Mouse (Mus musculus) thymus, postnatal 14 days (tissue): ENCODE measurements around the gene R3hdm4.
A peak's percentile ranks its signal among the peaks of the same experiment; 100 is the strongest.

ENCODE experiments used
- DNase-seq: peaks from one replicate; pipeline ENCODE4 v3.0.0; 2021

R3hdm4 gene

GRCm38 (mm10) chr10:79924998-79925784, 4.2 kb upstream of the R3hdm4 start:
- peak; percentile 94 for DNase-seq

DNA sequence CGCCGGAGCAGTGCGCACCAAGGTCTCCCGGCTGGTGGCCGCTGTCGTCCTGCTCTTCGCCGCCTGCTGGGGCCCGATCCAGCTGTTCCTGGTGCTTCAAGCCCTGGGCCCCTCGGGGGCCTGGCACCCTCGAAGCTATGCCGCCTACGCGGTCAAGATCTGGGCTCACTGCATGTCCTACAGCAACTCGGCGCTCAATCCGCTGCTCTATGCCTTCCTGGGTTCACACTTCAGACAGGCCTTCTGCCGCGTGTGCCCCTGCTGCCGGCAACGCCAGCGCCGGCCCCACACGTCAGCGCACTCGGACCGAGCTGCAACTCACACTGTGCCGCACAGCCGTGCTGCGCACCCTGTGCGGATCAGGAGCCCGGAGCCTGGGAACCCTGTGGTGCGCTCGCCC, 564 bp upstream of the R3hdm4 start:
- no peak for DNase-seq

DNA sequence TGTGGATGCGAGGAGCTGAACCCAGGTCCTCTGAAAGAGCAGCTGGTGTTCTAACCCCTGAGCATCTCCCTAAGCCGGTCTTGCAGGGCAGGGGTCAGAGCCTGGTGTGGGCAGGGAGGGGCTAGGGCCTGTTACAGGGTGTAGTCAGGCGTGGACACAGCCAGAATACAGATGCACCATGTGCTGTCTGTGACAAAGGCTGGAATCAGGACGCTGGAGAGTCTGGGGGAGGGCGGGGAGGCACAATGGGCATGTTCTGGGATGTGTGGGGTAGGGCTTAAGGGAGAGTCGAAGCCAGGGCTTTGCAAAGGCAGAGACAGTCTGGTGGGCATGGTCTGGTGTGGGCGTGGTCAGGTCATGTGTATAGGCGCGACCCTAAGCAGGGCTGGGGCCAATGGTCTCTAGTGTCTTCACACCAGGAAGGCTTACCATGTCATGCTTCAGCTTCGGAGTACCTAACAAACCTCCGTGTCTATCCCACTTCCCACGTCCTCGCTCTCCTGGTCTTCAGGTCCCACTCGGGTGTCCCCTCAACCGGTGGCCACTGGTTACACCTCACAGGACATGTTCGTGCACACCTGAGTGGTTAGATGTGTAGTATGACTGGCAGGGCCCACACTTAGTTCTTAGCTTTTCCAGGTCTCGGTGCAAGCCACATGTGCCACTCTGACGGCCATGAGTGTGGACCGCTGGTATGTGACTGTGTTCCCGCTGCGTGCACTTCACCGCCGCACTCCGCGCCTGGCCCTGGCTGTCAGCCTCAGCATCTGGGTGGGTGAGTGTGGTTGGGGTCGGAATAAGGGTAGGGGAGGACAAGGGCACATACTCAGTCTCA, 735 bp downstream of the R3hdm4 start:
- DNase-seq, result no peak

- peak; percentile 40 for DNase-seq
Observed at GRCm38 (mm10) chr10:79919251-79919849, 1.7 kb downstream of the R3hdm4 start.

DNA sequence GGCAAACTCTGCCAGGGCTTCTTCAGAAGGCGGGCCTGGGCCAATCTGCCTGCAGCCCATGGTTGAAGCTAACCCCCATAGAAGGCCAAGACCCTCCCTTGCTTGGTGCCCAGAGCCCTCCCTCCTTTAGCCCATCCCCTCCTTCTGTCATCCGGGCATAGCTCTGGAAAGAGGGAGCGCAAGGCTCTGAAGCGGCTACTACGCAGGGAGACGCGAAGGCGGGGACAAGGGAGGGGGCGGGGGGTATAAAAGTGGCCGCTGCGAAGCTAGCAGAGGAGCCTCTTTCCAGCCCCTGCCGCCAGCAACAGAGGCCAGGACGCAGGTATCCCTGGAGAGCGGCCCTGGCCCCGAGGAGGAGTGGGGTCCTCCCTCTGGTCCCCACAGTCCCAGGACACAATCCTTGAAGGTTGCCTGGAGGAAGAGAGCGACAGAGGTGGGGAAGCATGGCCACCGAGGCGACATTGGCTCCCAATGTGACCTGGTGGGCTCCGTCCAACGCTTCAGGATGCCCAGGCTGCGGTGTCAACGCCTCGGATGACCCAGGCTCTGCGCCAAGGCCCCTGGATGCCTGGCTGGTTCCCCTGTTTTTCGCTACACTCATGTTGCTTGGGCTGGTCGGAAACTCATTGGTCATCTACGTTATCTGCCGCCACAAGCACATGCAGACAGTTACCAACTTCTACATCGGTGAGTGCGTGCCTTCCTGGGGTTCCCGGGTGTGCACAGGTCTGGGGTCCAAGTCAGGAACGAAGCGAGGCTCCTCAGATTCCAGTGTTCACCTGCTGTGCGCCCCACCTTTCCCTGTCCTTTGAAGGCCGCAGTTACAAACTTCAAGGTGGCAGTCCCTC, 2.6 kb downstream of the R3hdm4 start:
- DNase-seq, result no peak

DNA sequence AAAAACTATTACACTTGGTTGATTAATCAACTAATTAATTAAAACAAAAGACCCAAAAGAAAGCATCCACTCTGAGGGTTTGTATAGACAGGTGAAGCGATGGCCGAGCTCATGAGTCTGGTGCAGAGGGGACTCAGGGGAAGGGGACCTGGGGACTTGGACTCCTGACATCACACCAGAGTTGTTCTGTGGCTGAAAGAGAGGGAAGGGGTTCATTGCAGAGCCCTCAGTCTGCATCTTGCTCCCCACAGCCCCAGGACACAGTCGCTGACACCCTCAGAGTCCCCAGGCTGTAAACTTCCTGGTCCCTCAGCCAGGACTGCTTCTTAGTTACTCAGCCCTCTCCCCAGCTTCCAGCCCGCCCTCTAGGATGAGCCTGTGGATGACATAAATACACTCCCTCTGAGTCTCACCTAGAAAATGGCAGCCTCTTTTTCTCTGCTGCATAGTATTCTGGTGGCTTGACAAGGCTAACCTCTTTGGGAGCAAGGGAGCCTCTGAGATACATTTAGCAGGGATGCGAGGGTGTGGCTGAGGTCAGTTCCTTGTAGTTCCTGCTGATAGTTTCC, 3.4 kb downstream of the R3hdm4 start:
- DNase-seq, result no peak

GRCm38 (mm10) chr10:79916808-79917531, 4.0 kb downstream of the R3hdm4 start, which contains the start of gene Kiss1r:
TSS of gene Kiss1r (plus strand) at chr10:79916971.
- peak; percentile 91 for DNase-seq

- DNase-seq, result no peak
Observed at GRCm38 (mm10) chr10:79916081-79916480, 4.9 kb downstream of the R3hdm4 start.

GRCm38 (mm10) chr10:79914948-79915596, 5.9 kb downstream of the R3hdm4 start:
- no peak for DNase-seq

DNA sequence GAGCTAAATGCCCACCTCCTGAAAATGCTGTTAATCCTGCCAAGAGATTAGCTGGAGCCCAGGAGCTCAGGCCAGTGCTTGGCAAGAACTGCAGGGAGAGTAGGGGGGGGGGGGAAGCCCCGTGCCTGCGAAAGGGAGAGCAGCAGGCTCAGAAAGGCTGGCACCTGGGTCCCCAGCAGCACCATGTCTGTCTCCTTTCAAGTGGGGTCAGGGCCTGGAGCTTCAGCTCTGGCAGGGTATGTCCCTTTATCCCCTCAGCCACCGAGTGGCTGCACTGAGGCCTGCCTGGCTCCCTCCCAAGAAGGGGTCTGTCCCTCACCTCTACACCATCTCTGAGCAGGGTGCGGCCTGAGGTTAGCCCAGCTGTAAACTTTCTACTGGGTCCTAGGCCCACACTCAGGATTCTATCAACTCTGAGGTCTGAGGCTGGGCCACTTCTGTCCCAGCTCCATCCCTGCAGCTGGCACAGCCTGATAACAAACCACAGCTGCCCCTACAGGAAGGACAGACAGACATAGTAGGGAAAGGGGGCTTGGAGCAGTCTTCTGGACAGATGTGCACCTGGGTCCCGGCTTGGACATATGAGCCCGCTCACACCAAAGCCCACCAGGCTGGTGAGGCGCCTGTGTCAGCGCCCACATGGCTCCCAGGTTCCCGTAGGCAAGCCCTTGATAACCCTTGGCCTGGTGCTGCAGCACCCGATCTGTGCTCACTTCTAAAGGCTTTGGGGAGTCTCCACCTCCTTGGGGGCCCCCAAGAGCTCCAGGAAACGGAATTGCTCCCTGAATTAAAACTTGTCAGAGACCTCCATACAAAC, 6.7 kb downstream of the R3hdm4 start:
- DNase-seq, result no peak

DNA sequence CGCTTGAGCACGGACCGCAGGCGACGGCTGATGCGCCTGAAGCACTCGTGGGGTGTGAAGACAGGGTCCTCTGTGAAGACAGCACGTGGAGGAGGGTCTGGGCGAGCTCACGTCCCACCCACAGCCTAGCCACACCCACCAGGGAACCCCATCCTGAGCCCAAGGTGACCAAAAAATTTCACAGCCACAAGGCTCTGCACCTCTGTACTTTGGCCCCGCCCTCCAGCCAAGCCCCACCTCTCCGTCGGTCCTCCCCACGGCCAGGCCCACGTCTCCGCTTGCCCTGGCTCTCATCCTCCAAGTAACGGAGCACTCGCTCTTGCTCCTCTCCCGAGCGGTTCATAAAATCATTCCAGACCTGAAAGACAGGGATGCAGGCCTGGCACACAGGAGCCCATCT, 8.6 kb downstream of the R3hdm4 start:
- DNase-seq, result no peak

- no peak for DNase-seq
Observed at GRCm38 (mm10) chr10:79910556-79910955, 10.5 kb downstream of the R3hdm4 start, which contains the start of gene Gm26602. TSS of gene Gm26602 (plus strand) at chr10:79910856.

DNA sequence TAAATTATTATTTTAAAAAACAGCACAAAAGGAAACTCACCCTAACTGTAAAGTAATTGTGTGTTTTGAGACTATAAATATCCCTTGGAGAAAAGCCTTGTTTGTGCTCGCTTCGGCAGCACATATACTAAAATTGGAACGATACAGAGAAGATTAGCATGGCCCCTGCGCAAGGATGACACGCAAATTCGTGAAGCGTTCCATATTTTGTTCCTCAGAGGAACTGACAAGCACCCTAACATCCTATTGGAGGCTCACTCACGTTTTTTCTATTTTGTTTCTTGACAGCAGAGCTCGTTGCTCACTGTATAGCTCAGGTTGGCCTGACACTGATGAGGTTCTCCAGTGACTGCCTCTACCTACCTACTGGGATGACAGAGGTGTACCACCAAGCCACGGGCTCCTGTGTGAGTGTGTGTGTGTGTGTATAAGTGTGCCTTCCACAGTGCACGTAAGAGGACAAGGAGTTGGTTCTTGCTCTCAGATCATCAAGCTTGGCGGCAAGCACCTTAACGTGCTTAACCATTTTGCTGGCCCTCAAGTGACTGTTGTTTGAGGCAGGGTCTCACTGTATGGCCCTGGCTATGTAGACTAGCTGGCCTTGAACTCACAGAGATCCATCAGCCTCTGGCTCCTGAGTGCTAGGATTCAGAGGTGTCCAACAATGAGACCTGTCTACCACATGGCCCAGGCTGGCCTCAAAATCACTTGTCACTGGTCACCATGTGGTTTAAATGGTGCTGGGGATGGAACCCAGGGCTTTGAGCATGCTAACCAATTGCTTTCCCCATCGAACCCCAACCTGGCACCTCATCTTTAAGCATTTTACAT, 11.7 kb downstream of the R3hdm4 start:
- DNase-seq, result peak; percentile 31

- DNase-seq, result peak; percentile 99
Observed at GRCm38 (mm10) chr10:79908167-79909091, 12.6 kb downstream of the R3hdm4 start, which contains the start of gene Med16. TSS of gene Med16 (minus strand) at chr10:79908923.

GRCm38 (mm10) chr10:79907415-79907814, 13.6 kb downstream of the R3hdm4 start:
- DNase-seq, result no peak

DNA sequence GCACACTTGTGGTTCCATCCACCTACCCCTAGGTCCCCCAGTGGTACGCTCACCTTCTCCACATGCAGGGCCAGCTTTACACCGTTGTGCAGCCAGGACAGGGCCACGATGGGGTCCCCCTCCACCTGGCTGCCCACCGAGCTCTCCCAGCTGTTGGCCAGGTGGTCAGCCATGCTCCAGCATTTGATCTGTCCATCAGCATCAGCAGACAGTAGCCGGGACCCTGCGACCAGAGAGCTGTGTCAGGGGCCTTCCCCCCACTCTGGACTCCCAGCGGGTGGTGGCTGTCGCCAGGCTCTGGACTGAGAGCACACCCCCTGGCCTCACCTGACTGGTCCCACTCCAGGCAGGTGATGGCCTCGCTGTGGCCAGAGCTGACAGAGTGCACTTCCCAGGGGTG, 14.3 kb downstream of the R3hdm4 start:
- DNase-seq, result no peak

DNA sequence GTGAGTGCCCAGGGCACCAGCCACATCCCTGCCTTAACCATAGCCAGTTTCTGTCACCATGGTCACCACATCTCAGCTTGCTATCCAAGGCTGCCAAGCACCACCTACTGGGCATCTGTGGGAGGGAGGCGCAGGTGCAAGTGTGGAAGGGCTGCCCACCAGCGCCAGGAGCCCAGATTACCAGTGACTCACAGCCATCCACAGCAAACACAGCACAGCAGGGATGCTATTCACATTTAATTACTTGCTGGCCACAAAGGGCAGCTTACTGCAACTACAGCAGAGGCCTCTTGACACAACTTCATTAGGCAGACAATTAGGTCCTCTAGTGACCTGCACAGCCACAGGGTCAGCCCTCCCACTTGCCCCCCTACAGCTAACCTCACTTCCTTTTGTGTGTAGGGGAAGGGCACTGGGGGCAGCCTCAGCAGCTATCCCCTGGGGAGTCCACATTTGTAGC, 20.0 kb downstream of the R3hdm4 start:
- no peak for DNase-seq
